Mouse (Mus musculus) embryonic facial prominence, embryonic 12.5 days (tissue): ENCODE data around the gene Psmb11. TPM values are rescaled to one million over a fixed set of nuclear protein-coding genes. Genes with fewer than 3 reads are reported as not detected.

Source experiments
- ATAC-seq: fragments of 200-750 bp; cut with Nextera tagmentation; 2 replicates; pipeline ENCODE4 v1.8.0; 2017; ENCODE audit not compliant: insufficient number of reproducible peaks, insufficient read depth, low FRiP score, low TSS enrichment
- H3K27ac ChIP-seq: fragments of 300-500 bp; sonication (generic); 2 replicates; pipeline ENCODE4 v1.5.1; 2016; ENCODE audit warnings: mild to moderate bottlenecking
- H3K27me3 ChIP-seq: fragments of 300-500 bp; sonication (generic); 2 replicates; pipeline ENCODE4 v1.6.1; 2016; ENCODE audit warnings: mild to moderate bottlenecking, moderate library complexity
- H3K36me3 ChIP-seq: fragments of 300-500 bp; sonication (generic); 2 replicates; pipeline ENCODE4 v1.6.1; 2016; ENCODE audit warnings: mild to moderate bottlenecking
- H3K4me1 ChIP-seq: fragments of 300-500 bp; sonication (generic); 2 replicates; pipeline ENCODE4 v1.6.1; 2016
- H3K4me2 ChIP-seq: fragments of 300-500 bp; sonication (generic); replicated peaks from 2 replicates; pipeline ENCODE4 v1.6.1; 2016; ENCODE audit warnings: mild to moderate bottlenecking, moderate library complexity
- H3K4me3 ChIP-seq: fragments of 300-500 bp; sonication (generic); 2 replicates; pipeline ENCODE4 v1.5.1; 2016; ENCODE audit warnings: mild to moderate bottlenecking
- H3K9ac ChIP-seq: fragments of 300-500 bp; sonication (generic); 2 replicates; pipeline ENCODE4 v1.6.1; 2016; ENCODE audit warnings: mild to moderate bottlenecking, moderate library complexity
- H3K9me3 ChIP-seq: fragments of 300-500 bp; sonication (generic); 2 replicates; pipeline ENCODE4 v1.6.1; 2016; ENCODE audit warnings: mild to moderate bottlenecking, moderate library complexity
- WGBS: fragments of 180-500 bp; shearing (Covaris S2); methylation state at CpG from one replicate; pipeline ENCODE4 v1.1.7; 2016; 5-methylcytosine and 5-hydroxymethylcytosine counted together
- polyA plus RNA-seq: library from polyadenylated mRNA; unstranded; fragments of >200 nt; fragmentation: Nextera tagmentation; extraction: Ambion mirVana; gene quantifications from 2 replicates; pipeline ENCODE4 v1.2.1, GENCODE M21; 2016

Psmb11 gene
- polyA plus RNA-seq: 0.05 and 0.10 TPM in 2 replicates

- Histone ChIP-seq H3K27me3 (0 out of 2 replicates have a peak, but pooled peaks cover 5% of the 10 kb centered on the region), H3K9ac (no peak within 1 kb of the TSS), H3K4me2 (no peak within 1 kb of the TSS), H3K9me3 (no peaks in the 10 kb centered on the region), H3K4me3 (no peak within 1 kb of the TSS), H3K4me1 (0 out of 2 replicates have a peak, but pooled peaks cover 5% of the 10 kb centered on the region), H3K27ac (no peak within 1 kb of the TSS), H3K36me3 (peaks cover 5% of the 10 kb centered on the region; the same call in 1 of the 2 replicates)
- no peak for ATAC-seq
- WGBS: 78% methylated on average over 1 of the region's 1 CpGs
Observed at GRCm38 (mm10) chr14:54621133-54621532, at the start of gene Psmb11. Gene Psmb11 (plus strand): TSS chr14:54621433.

GRCm38 (mm10) chr14:54572122-54572521, 49.1 kb upstream of the Psmb11 start:
- Histone ChIP-seq H3K4me2 (peak overlapping the region; percentile 66; the same call in 1 of the 2 replicates), H3K9ac (no peak overlapping the region), H3K9me3 (no peaks in the 10 kb centered on the region), H3K27me3 (no peaks in the 10 kb centered on the region), H3K36me3 (peaks cover 63% of the 10 kb centered on the region), H3K4me1 (peaks cover 43% of the 10 kb centered on the region), H3K27ac (peak overlapping the region; percentile 78), H3K4me3 (no peak overlapping the region)
- ATAC-seq: no peak
- 65% methylated on average over 4 of the region's 4 CpGs for WGBS

- Histone ChIP-seq H3K27me3 (no peaks in the 10 kb centered on the region), H3K4me2 (peak overlapping the region; percentile 66), H3K36me3 (peaks cover 53% of the 10 kb centered on the region), H3K4me3 (peak overlapping the region; percentile 95), H3K4me1 (peaks cover 43% of the 10 kb centered on the region), H3K27ac (peak overlapping the region; percentile 78), H3K9ac (peak overlapping the region; percentile 99), H3K9me3 (no peaks in the 10 kb centered on the region)
- ATAC-seq: peak; percentile 12
- 9% methylated on average over 12 of the region's 14 CpGs for WGBS
Observed at GRCm38 (mm10) chr14:54572790-54573736, 48.2 kb upstream of the Psmb11 start.

GRCm38 (mm10) chr14:54574253-54574652, 47.0 kb upstream of the Psmb11 start:
- Histone ChIP-seq H3K9ac (peak overlapping the region; percentile 99), H3K9me3 (no peaks in the 10 kb centered on the region), H3K36me3 (peaks cover 42% of the 10 kb centered on the region), H3K27ac (peak overlapping the region; percentile 69), H3K27me3 (no peaks in the 10 kb centered on the region), H3K4me2 (peak overlapping the region; percentile 66), H3K4me3 (peak overlapping the region; percentile 95), H3K4me1 (peaks cover 43% of the 10 kb centered on the region)
- ATAC-seq: peak; percentile 13; the same call in 1 of the 2 replicates
- WGBS: 10% methylated on average over 4 of the region's 4 CpGs

- peaks cover 37% of the 10 kb centered on the region for H3K4me1 ChIP-seq
- H3K9ac ChIP-seq: peak overlapping the region; percentile 99
- no peaks in the 10 kb centered on the region for H3K9me3 ChIP-seq
- ATAC-seq: no peak
- peak overlapping the region; percentile 69 for H3K27ac ChIP-seq
- peak overlapping the region; percentile 95 for H3K4me3 ChIP-seq
- 1% methylated on average over 8 of the region's 8 CpGs for WGBS
- no peaks in the 10 kb centered on the region for H3K27me3 ChIP-seq
- peak overlapping the region; percentile 66 for H3K4me2 ChIP-seq
- H3K36me3 ChIP-seq: peaks cover 34% of the 10 kb centered on the region
Observed at GRCm38 (mm10) chr14:54575031-54575430, 46.2 kb upstream of the Psmb11 start.

- H3K4me3 ChIP-seq: peak overlapping the region; percentile 95
- ATAC-seq: no peak
- peaks cover 29% of the 10 kb centered on the region for H3K36me3 ChIP-seq
- peak overlapping the region; percentile 99 for H3K9ac ChIP-seq
- no peaks in the 10 kb centered on the region for H3K27me3 ChIP-seq
- H3K9me3 ChIP-seq: no peaks in the 10 kb centered on the region
- H3K4me2 ChIP-seq: peak overlapping the region; percentile 66
- peaks cover 34% of the 10 kb centered on the region for H3K4me1 ChIP-seq
- peak overlapping the region; percentile 69; the same call in 1 of the 2 replicates for H3K27ac ChIP-seq
- WGBS: 1% methylated on average over 39 of the region's 39 CpGs
Observed at GRCm38 (mm10) chr14:54575631-54576030, 45.6 kb upstream of the Psmb11 start.

- WGBS: under 1% methylated on average over 82 of the region's 84 CpGs
- H3K4me1 ChIP-seq: peaks cover 34% of the 10 kb centered on the region
- peak overlapping the region; percentile 95 for H3K4me3 ChIP-seq
- H3K9ac ChIP-seq: peak overlapping the region; percentile 99
- ATAC-seq: no peak
- H3K36me3 ChIP-seq: peaks cover 21% of the 10 kb centered on the region
- peak overlapping the region; percentile 66 for H3K4me2 ChIP-seq
- H3K27me3 ChIP-seq: no peaks in the 10 kb centered on the region
- H3K27ac ChIP-seq: peak overlapping the region; percentile 96
- no peaks in the 10 kb centered on the region for H3K9me3 ChIP-seq
Observed at GRCm38 (mm10) chr14:54576241-54577088, 44.8 kb upstream of the Psmb11 start.

GRCm38 (mm10) chr14:54577089-54577982, 43.9 kb upstream of the Psmb11 start, which contains the start of gene Ajuba:
Gene Ajuba (minus strand): TSS chr14:54577558.
- H3K4me2 ChIP-seq: peak within 1 kb of the TSS; percentile 66
- peak; percentile 54; the same call in 1 of the 2 replicates for ATAC-seq
- peaks cover 12% of the 10 kb centered on the region for H3K36me3 ChIP-seq
- H3K27ac ChIP-seq: peak within 1 kb of the TSS; percentile 96
- peak within 1 kb of the TSS; percentile 95 for H3K4me3 ChIP-seq
- H3K27me3 ChIP-seq: no peaks in the 10 kb centered on the region
- H3K9me3 ChIP-seq: no peaks in the 10 kb centered on the region
- peaks cover 27% of the 10 kb centered on the region for H3K4me1 ChIP-seq
- H3K9ac ChIP-seq: peak within 1 kb of the TSS; percentile 99
- WGBS: under 1% methylated on average over 66 of the region's 66 CpGs

- Histone ChIP-seq H3K9me3 (no peaks in the 10 kb centered on the region), H3K4me1 (peaks cover 20% of the 10 kb centered on the region), H3K36me3 (peaks cover 12% of the 10 kb centered on the region), H3K4me2 (peak overlapping the region; percentile 66), H3K27ac (peak overlapping the region; percentile 96), H3K27me3 (no peaks in the 10 kb centered on the region), H3K9ac (peak overlapping the region; percentile 99), H3K4me3 (peak overlapping the region; percentile 95)
- ATAC-seq: 0 out of 2 replicates have a peak, but pooled peaks have one; percentile 1
- WGBS: 2% methylated on average over 10 of the region's 10 CpGs
Observed at GRCm38 (mm10) chr14:54578063-54578462, 43.2 kb upstream of the Psmb11 start.

GRCm38 (mm10) chr14:54579638-54580037, 41.6 kb upstream of the Psmb11 start:
- H3K27ac ChIP-seq: no peak overlapping the region
- WGBS: 76% methylated on average over 7 of the region's 7 CpGs

More at GRCm38 (mm10) chr14:54579638-54580037, 41.6 kb upstream of the Psmb11 start:
- H3K9me3 ChIP-seq: no peaks in the 10 kb centered on the region
- H3K27me3 ChIP-seq: no peaks in the 10 kb centered on the region
- H3K4me2 ChIP-seq: no peak overlapping the region
- no peak overlapping the region for H3K9ac ChIP-seq
- H3K4me1 ChIP-seq: peaks cover 4% of the 10 kb centered on the region
- peaks cover 12% of the 10 kb centered on the region for H3K36me3 ChIP-seq
- H3K4me3 ChIP-seq: no peak overlapping the region
- ATAC-seq: no peak
